In genomic region chr10:123005237-123006185, GRCm38 (mm10) we compare ENCODE assay signal across 8 mouse cellular contexts.
DNase-seq lines count a peak whose midpoint lies in the region; ATAC-seq and TF ChIP-seq lines count a peak whose summit lies in the region.

No protein-coding gene starts in this region.

- DNase-seq in ES-E14 (ENCODE audit: low read depth, low spot score) = no peak
- DNase-seq in left cerebral cortex, postnatal 36 days (ENCODE audit: low spot score in 2 of 2) = no peak
- DNase-seq in gastrocnemius, postnatal 36 days = no peak
- no peak for DNase-seq in thymus, adult 2 months

- in situ Hi-C loops in ES-E14 (cut with MboI; ENCODE audit: low sequenced_read_pairs in 2 of 2, unreplicated experiment in 2 of 2) = loop anchor here in 1 of 2 experiments (25.0 kb wide), 1 partner anchor 193 kb away; no protein-coding TSS in a partner anchor

- peak; percentile 72; the same call in 1 of the 2 replicates for ATAC-seq in hindbrain, embryonic 12.5 days (ENCODE audit: low FRiP score)
- ATAC-seq in hindbrain, embryonic 13.5 days (ENCODE audit: low FRiP score) = no peak
- peak; percentile 75 for ATAC-seq in forebrain, embryonic 13.5 days
- peak; percentile 91 for ATAC-seq in megakaryocyte progenitor cell, adult 5-6 weeks (replicated peaks; ENCODE audit: poor library complexity)

- intact Hi-C loops in left cerebral cortex, postnatal 36 days (cut with DNase I) = loop anchor here (2.0 to 5.0 kb wide), 2 partner anchors 203 to 453 kb away; no protein-coding TSS in a partner anchor
- intact Hi-C loops in gastrocnemius, postnatal 36 days (cut with DNase I) = loop anchor here (2.0 to 10.0 kb wide), 2 partner anchors 199 to 451 kb away; no protein-coding TSS in a partner anchor

- no peaks in the 10 kb centered on the region for H3K4me1 ChIP-seq in hindbrain, embryonic 12.5 days
- H3K4me1 ChIP-seq in hindbrain, embryonic 13.5 days (replicated peaks) = no peaks in the 10 kb centered on the region
- no peaks in the 10 kb centered on the region for H3K4me1 ChIP-seq in ES-E14 (ENCODE audit: control insufficient read depth in 2 of 2, insufficient read depth in 2 of 2, low read length in 2 of 2, poor library complexity in 1 of 2)
- no peaks in the 10 kb centered on the region for H3K4me1 ChIP-seq in forebrain, embryonic 13.5 days
- H3K4me1 ChIP-seq in thymus, adult 2 months (replicated peaks; ENCODE audit: control insufficient read depth, insufficient read depth, low read length) = peaks cover 2% of the 10 kb centered on the region; the same call in 1 of the 2 replicates

- H3K27ac ChIP-seq in hindbrain, embryonic 12.5 days = no peak overlapping the region
- H3K27ac ChIP-seq in hindbrain, embryonic 13.5 days = no peak overlapping the region
- H3K27ac ChIP-seq in ES-E14 (ENCODE audit: insufficient read depth, low read depth, low read length, poor library complexity, severe bottlenecking) = no peak overlapping the region
- H3K27ac ChIP-seq in forebrain, embryonic 13.5 days = no peak overlapping the region
- H3K27ac ChIP-seq in thymus, adult 2 months (ENCODE audit: control insufficient read depth, insufficient read depth, low read length) = no peak overlapping the region

- no peak overlapping the region for H3K4me2 ChIP-seq in hindbrain, embryonic 12.5 days (replicated peaks)
- no peak overlapping the region for H3K4me2 ChIP-seq in hindbrain, embryonic 13.5 days
- no peak overlapping the region for H3K4me2 ChIP-seq in forebrain, embryonic 13.5 days

- no peaks in the 10 kb centered on the region for H3K9me3 ChIP-seq in hindbrain, embryonic 12.5 days (replicated peaks)
- no peaks in the 10 kb centered on the region for H3K9me3 ChIP-seq in hindbrain, embryonic 13.5 days
- no peaks in the 10 kb centered on the region for H3K9me3 ChIP-seq in ES-E14 (ENCODE audit: control insufficient read depth, insufficient read depth, low read depth, low read length)
- no peaks in the 10 kb centered on the region for H3K9me3 ChIP-seq in forebrain, embryonic 13.5 days (replicated peaks)

- no peak for TF ChIP-seq CTCF in thymus, adult 2 months (IDR thresholded peaks at IDR 0.05; ENCODE audit: borderline replicate concordance, control insufficient read depth, extremely low read depth, insufficient read depth, low read length, poor library complexity)

- no peak for TF ChIP-seq POLR2A in thymus, adult 2 months (IDR thresholded peaks at IDR 0.05; ENCODE audit: control insufficient read depth, extremely low read depth, insufficient read depth, low read length, poor library complexity)

- 92% methylated on average over 20 of the region's 20 CpGs for WGBS in hindbrain, embryonic 12.5 days
- 90% methylated on average over 20 of the region's 20 CpGs for WGBS in hindbrain, embryonic 13.5 days
- WGBS in forebrain, embryonic 13.5 days = 92% methylated on average over 20 of the region's 20 CpGs
- 96% methylated on average over 20 of the region's 20 CpGs for WGBS in thymus, adult 2 months

- peaks cover 59% of the 10 kb centered on the region for H3K36me3 ChIP-seq in hindbrain, embryonic 12.5 days
- peaks cover 63% of the 10 kb centered on the region for H3K36me3 ChIP-seq in hindbrain, embryonic 13.5 days
- peaks cover 10% of the 10 kb centered on the region for H3K36me3 ChIP-seq in ES-E14 (ENCODE audit: control insufficient read depth, insufficient read depth, low read length, poor library complexity, severe bottlenecking)
- peaks cover 52% of the 10 kb centered on the region for H3K36me3 ChIP-seq in forebrain, embryonic 13.5 days (ENCODE audit: poor library complexity, severe bottlenecking)
- peaks cover 33% of the 10 kb centered on the region for H3K36me3 ChIP-seq in thymus, adult 2 months (ENCODE audit: control insufficient read depth, insufficient read depth, low read length)

- H3K9ac ChIP-seq in hindbrain, embryonic 12.5 days = no peak overlapping the region
- no peak overlapping the region for H3K9ac ChIP-seq in hindbrain, embryonic 13.5 days
- no peak overlapping the region for H3K9ac ChIP-seq in ES-E14 (ENCODE audit: insufficient read depth, low read depth, low read length, poor library complexity, severe bottlenecking)
- no peak overlapping the region for H3K9ac ChIP-seq in forebrain, embryonic 13.5 days

- H3K4me3 ChIP-seq in hindbrain, embryonic 12.5 days = no peak overlapping the region
- no peak overlapping the region for H3K4me3 ChIP-seq in hindbrain, embryonic 13.5 days
- H3K4me3 ChIP-seq in ES-E14 (ENCODE audit: insufficient read depth in 1 of 2, low read depth in 1 of 2, low read length in 2 of 2, poor library complexity in 1 of 2, severe bottlenecking in 1 of 2) = no peak overlapping the region
- no peak overlapping the region for H3K4me3 ChIP-seq in forebrain, embryonic 13.5 days
- no peak overlapping the region for H3K4me3 ChIP-seq in thymus, adult 2 months (ENCODE audit: control insufficient read depth, insufficient read depth, low read length)

- no peaks in the 10 kb centered on the region for H3K27me3 ChIP-seq in hindbrain, embryonic 12.5 days
- no peaks in the 10 kb centered on the region for H3K27me3 ChIP-seq in hindbrain, embryonic 13.5 days
- H3K27me3 ChIP-seq in forebrain, embryonic 13.5 days = no peaks in the 10 kb centered on the region
- no peaks in the 10 kb centered on the region for H3K27me3 ChIP-seq in thymus, adult 2 months (ENCODE audit: control insufficient read depth, insufficient read depth, low read length)

TF ChIP-seq in ES-E14, 5 proteins besides CTCF, POLR2A, EP300 and RAD21:
- peak; percentile 81 for TF ChIP-seq ZC3H11A (IDR thresholded peaks at IDR 0.05; ENCODE audit: borderline replicate concordance, low read depth, low read length)
- TF ChIP-seq HCFC1 (IDR thresholded peaks at IDR 0.05; ENCODE audit: borderline replicate concordance, insufficient read depth, low read length) = no peak
- TF ChIP-seq ZNF384 (IDR thresholded peaks at IDR 0.05; ENCODE audit: low read depth, low read length) = peak; percentile 94
